Mouse (Mus musculus) megakaryocyte-erythroid progenitor cell, adult 5-6 weeks (primary cell): ENCODE data around the gene Rsrc1. TPM values are rescaled to one million over a fixed set of nuclear protein-coding genes. Genes with fewer than 3 reads are reported as not detected.

Experiments used
- ATAC-seq: replicated peaks from 2 replicates; pipeline ENCODE4 v1.8.0; 2016; ENCODE audit warnings: mild to moderate bottlenecking, inconsistent platforms; ENCODE audit not compliant: severe bottlenecking, poor library complexity, low FRiP score, low TSS enrichment
- total RNA-seq, 2 experiments: library from RNA; stranded (forward) in 1 of 2; stranded (reverse) in 1 of 2; fragments of 200-1000, 215-1000 nt in 1 of 2; fragments of >200 nt in 1 of 2; fragmentation: Nextera tagmentation in 1 of 2; gene quantifications; 2 replicates each; pipeline ENCODE4 v1.2.3; 2014 to 2017

Gene Rsrc1
- total RNA-seq, 2 experiments from 2014 or later = 30.9 to 41.3 TPM

DNA sequence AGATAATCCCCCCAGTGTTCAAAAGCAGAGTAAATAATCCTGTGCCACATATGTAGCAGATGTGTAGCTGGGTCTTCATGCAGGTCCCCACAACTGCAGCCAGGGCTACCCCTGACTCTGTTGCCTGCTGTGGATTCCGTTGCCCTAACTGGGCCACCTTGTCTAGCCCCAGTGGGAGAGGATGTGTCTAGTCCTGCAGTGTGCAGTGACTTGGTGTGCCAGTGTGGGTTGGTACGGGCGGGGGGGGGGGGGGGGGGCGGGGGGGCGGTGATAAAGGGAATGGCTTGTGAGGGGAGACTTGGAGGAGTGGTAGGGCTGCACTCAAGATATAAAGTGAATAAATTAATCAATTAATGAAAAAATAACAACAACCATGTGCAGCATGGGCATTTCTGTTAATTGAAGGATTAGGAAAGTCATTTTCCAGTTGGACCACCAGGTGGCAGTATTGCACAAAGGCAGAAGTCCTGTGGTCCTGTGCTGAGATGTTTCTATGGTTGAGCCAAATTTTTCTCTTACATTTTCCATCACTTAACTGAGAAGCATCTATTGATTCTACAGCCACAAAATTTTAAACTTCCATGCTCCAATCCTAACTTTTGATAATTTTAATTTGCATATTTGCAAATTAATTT is 371.1 kb downstream of the Rsrc1 start:
- no peak; the same call in 1 of the 2 replicates for ATAC-seq

DNA sequence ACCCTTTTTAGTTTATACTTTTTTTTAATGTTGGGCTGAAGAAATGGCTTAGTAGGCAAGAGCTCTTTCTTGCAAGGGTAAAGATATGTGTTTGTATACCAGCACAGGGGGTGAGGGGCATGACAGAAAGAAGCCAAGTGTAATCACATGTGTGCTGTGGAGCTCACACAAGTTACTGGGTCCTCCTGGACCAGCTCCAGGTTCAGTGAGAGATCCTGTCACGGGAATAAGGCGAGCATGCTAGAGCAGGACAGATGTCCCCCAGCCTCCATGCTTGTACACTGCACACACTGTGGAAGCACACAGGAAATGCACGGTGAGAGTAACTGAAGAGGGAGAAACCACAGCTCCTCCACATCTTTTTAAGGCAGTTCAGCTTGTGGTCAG is 371.6 kb downstream of the Rsrc1 start:
- ATAC-seq = no peak

- ATAC-seq = no peak
Observed at GRCm38 (mm10) chr3:67358376-67358775, 377.2 kb downstream of the Rsrc1 start.

- ATAC-seq = no peak
Observed at GRCm38 (mm10) chr3:67366087-67366892, 385.1 kb downstream of the Rsrc1 start.

DNA sequence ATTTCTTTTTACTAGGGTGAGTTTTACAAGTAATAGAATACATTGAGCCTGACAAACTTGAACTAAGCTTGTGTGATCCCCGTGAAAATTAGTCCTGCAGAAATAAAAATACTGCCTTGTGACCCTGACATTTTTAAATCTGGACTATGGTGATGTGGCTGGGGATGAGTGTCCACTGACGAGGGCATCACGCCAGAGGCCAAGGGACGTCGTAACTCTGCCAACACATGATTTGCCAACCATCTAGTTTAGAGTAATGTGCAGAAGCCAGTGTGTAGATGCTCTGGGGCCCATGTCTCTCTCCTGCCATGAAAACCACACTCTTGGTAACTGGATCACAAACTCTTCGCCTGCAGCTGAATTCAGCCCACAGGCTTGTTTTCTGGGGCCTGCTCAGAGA is 386.3 kb downstream of the Rsrc1 start:
- ATAC-seq = no peak

DNA sequence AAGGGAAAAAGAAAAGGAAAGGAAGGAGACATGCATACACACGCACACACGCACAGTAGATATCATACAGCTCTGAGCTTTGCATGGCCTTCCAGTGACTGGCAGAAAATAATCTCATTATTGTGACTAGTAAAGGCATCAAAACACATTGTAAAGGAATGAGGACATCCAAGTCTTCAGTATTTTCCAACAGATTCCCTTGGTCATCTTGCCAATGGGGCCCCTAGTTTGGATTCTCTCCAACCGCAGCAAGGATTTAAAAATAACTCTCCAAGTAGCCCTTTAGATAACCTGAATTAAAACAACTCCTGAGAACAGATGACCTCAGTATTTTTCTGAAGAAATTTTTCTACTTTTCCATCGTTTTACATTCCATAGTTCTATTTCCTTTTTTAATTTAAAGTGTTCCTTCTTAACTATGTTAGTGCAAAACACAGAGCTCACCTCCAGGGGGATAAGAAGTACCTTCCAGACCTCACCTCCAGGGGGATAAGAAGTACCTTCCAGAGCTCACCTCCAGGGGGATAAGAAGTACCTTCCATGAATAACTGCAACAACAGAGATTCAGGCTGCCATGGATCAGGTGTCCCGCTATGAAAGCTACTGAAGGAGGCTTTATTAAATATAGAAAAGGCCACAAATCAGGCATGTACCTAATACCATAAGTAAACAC is 388.4 kb downstream of the Rsrc1 start:
- ATAC-seq = 0 out of 2 replicates have a peak, but pooled peaks have one; percentile 51

DNA sequence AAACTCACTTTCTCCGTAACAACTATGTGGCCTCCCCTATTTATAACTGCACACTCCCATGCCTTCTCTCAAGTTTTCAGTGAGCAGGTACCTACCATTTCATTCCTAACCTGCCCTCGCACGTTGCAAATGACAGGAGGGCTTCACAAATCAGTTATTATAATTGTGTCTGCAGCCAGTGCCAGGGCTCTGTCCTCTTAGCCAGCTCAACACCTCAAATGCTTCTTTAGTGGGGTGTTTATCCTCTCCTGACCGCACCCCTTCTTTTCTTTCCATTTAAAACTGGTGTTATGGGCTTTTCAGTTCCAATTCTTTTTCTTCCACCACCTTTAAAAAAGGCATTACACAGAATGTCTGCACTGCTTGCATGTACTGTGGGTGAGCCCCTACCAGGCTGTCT is 391.0 kb downstream of the Rsrc1 start:
- ATAC-seq = no peak

GRCm38 (mm10) chr3:67372781-67373180 is 391.6 kb downstream of the Rsrc1 start:
- ATAC-seq = no peak

GRCm38 (mm10) chr3:67373872-67374271 is 392.7 kb downstream of the Rsrc1 start, which contains the start of gene Mlf1:
Mlf1 (plus strand) TSS chr3:67374097.
- peak; percentile 99 for ATAC-seq

DNA sequence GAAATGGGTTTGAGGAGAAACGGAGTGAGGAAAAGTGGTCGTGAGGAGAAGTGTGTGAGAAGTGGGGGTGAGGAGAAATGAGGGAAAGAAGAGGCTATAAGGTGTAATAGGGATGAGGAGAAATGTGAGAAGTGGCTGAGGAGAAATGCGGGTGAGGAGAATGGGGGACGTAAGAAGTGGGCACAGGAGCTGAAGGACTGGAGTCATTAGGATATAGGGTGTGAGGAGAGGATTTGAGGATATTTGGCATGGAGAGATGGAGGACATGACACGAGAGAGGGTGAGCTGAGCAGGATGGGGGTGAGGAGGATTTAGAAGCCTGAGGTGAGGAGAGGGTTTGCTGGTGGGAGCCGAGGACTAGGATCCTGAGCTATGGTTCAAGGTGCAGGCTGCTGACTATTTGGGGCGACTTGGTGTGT is 393.2 kb downstream of the Rsrc1 start:
- ATAC-seq = no peak

DNA sequence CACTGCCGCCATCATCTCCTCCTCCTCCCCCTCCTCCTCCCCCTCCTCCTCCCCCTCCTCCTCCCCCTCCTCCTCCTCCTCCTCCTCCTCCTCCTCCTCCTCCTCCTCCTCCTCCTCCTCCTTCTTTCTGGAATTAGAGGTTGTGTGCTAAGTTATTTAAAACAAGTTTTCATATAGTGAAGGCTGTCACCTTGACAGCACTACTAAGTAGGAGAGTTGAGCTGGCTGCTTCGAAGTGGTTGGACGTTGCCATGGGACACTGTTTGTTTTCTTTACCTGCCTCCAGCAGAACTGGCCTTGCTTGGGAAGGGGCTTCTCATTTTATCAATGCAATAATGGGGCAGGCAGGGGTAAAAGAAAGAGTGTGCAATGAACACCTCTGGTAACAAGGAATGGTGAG is 393.9 kb downstream of the Rsrc1 start, which contains the start of gene Gm17402:
TSS of gene Gm17402 (minus strand) at position 101 of the 400 bp plus-strand sequence.
- ATAC-seq = no peak

DNA sequence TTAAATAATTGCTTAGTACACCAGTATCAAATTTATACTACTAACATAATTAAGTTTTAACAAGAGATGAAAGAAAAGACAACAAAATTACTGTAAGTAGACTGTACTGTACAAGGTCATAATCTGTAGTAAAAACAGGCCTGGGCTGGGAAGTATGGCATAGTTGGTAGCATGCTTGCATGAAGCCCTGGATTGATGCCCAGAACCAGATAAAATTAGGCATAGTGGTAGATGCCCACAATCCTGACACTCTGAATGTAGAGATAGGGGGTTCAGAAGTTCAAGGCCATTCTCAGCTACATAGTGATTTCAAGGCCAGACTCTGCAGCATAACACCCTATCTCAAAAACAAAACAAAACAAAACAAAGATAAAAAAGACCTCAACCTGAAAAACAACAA is 397.0 kb downstream of the Rsrc1 start:
- no peak for ATAC-seq

Other genes with a start within 250 kb of the Rsrc1 start
- gene Shox2, start 381 bp downstream of the Rsrc1 start, total RNA-seq (2014; fragmentation: Nextera tagmentation) = not detected in 2 replicates
- gene Shox2, start 381 bp downstream of the Rsrc1 start, total RNA-seq (2017) = not detected in 2 replicates